Mouse (Mus musculus): ENCODE measurements around the gene Ddr1.

The Ddr1 gene

DNA sequence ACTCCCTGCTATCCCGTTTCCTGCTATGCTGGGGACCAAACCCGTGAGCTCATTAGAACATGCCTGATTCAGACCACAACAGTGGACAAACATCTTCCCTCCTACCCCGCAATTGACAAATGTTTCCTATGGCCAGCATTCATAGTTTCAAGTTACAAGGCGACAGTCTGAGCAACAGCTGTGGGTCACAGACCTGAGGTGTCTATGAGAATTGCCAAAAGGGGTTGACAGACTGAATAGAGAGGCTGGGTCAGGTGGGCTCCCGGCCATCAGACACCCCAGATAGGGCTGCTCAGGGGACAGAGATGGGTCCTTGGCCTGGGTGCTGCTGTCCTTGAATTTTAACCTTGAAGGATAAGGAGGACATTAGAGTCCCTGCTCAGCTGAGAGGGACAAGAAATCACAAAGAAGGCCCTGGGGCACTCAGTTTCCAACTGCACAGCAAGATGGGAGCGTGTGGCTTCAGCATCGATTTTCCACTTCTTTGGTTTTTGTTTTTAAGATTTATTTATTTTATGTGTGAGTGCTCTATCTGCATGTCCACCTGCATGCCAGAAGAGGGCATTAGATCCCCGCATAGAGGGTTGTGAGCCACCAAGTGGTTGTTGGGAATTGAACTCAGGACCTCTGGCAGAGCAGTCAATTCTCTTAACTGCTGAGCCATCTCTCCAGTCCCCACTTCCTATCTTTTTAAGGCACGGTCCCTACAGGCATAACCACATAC is 15.4 kb upstream of the Ddr1 start:
- no peak for DNase-seq

DNA sequence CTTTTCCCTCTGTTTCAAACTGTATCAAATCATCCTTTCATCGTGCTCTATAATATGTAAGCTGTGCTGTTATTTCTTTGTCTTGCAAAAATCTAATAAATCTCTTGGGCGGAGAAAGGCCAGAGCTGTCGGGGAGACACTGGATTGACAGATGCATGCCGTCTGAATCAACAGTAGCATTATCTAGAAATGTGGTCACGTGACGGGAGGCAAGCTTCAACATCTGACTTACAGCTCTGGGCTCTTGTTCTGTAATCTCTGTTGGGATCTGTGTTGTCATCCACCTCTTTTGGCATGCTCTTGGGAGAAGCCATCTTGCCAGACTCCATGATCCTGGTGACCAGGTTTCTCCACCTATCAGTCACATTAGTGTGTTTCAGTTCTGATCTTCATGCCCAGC is 12.7 kb upstream of the Ddr1 start:
- DNase-seq: no peak

DNA sequence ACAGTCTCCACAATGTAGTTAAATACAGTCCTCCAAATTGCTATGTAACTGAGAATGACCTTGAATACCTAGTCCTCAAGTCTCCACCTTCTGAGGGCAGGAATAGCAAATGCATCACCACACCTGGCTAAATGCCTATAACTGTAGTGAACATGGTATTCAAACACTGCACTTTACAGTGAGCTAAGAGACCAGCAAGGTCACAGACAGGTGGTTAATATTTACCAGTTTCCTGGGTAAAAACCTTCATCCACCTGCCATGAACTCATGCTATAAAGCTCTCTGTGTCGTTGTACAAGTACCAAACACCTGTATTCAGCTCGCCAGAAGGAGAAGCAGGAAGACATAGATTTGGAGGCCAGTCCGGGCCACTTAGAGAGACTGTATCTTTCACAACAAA is 11.7 kb upstream of the Ddr1 start:
- DNase-seq: no peak

DNA sequence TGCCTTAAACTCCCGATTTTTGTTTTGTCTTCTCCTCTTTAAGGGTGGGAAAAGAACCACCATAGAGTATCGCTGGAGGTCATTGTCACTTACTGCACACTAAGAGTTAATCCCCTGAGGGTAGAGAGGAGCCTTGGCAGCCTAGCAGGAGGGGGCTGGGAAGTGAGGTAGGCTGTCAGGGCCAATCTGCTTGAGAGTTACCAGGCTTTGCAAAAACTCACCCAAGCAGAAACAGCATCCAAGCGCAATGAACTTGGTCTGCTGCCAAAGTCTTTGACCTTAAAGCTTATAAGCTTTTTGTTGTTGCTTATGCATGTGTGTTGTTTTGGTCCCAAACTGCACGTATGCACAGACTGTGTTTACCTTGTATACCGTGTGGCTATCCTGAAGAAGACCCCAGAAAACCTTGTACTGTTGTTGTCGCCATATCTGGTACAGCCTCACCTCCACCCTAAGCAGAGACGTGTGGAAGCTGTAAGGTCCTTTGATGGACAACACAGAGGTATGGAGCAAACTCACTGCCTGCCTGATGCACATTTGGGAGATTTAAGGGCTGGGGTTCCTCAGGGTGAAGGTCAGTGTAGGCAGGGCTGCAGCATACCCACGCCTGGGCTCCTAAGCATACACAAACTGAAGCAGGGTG is 6.4 kb upstream of the Ddr1 start:
- DNase-seq: peak; percentile 79

DNA sequence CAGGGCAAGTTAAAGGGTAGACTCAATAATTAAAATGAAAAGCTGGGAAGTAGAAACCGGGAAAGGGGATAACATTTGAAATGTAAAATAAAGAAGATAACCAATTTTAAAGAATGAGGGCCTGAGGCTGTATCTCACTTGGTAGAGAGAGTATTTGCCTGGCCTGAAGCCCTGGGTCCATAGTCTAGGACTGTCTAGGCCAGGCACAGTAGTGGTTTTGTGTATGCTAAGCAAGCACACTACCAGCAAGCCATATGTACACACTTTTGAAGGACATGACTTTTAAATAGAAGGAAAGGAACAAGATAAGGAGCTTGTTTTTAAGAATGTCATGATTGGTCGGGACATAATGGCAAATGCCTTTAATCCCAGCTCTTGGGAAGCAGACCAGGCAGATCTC is 4.2 kb upstream of the Ddr1 start:
- DNase-seq: no peak

DNA sequence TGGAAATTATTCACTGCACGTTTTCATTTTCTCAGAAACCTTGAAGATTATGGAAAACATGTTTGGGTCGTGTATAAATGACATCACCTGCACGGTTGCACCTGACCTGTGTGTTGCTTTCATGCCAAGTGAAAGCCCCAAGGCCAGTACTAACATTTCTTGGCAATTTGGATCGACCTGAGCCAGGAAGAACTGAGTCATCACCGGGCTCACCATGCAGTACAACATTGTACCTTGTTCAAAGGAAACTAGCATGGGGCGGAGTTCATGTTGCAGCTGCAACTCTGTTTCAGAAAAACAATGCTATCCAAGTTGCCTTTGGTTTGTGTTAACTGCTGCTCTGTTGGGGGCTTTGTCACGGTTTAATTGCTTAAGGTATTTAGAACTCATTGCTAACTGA is 3.5 kb upstream of the Ddr1 start:
- peak; percentile 48 for DNase-seq

DNA sequence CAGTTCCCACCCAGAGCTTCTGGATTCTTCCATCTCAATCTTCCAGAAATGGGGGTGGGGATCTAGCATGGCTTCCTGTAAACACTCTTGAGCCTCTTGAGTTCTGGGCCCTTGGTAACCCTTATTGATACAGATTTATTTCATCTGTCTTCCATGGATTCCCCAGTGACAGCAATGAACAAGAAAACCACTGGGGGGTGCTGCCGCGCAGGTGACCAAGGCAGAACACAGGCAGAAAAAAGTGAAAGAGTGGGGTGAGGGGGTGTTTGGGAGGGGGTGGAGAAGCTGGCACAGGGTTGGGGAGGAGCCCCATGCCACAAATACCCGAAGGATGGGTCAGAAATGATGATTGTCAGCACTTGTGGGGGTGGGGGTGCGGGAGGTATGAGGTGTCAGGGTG is 1.4 kb upstream of the Ddr1 start:
- DNase-seq: peak; percentile 78

DNA sequence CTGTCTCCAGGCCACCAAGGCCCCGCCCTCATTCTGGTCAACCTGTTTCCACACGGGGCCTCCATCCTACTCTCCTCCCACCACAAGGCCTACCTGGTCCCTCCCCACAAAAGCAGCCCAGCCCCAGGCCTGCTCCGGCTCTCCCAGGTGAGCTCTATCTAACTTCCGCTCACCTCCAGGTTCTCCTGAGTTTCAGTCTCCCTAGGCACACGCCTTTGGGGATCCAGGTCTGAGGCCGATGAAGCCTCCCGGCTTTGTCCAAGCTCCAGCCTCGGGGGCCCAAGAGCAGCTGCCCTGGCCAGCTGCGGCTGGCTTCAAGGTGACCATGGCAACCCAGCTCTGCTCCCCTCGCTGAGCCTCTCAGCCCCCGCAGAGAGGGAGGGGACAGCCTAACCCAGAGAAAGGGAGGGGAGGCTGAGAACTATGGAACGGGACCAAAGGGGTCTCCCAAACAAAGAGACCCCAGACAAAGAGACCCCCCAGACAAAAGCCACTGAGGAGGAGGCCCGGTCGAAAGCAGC is 610 bp downstream of the Ddr1 start:
- DNase-seq: peak; percentile 66

DNA sequence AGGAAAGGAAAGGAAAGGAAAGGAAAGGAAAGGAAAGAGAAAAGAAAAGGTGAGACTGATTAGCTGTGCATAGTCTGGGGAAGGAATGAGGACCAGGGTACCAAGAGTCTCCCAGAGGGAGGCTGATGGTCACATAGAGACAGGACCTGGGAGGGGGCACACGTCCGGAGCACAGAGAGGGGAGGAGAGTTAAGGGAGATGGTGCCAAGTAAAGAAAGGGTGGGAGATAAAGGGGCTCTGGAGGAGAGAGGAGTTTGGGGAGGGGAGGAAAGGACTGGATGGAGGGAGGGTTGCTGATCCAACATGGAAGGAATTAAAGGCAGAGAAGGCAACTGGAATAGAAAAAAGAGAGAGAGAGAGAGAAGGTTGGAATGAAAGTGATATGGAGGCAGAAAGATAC is 1.4 kb downstream of the Ddr1 start:
- no peak for DNase-seq

DNA sequence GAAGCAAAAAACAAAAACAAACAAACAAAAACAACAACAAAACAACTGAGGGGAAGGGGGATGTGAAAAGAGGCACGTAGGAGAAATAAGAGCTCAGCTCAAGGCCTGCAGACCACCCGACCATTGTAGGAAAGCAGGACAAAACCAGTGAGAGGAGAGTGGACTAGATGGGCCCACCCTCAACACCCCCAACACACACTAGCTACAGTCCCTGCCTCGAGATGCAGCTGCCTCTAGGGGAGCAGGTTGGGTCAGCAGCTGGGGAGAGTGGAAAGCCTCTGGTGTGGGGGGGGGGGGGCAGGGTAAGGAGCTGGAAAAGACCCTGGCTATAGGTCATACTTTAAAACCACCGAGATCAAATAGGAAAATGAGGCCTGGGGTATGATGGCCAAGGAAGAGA is 1.8 kb downstream of the Ddr1 start:
- DNase-seq: no peak

DNA sequence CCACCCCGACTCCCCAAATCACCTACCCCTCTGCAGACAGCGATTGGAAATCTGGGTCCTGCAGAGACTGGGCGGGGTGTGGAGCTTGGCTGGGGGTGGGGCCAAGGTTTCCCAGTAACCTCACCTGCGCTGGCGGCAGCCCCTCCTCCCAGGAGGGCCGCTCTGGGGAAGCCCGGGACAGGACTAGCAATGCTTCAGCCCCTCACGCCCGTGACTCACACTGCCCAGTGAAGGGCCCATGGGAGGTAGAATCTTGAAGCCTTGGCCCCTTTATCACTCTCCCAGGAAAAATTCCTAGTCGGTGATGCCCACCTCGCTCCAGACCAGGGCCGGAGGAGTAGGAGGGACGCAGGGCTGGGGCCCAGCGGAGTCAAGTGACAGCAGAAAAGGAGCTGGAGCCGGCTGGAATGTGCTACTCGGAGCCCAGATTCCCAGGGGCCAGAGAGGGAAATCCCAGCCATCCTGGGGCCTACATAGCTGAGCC is 2.4 kb downstream of the Ddr1 start:
- DNase-seq: peak; percentile 86

DNA sequence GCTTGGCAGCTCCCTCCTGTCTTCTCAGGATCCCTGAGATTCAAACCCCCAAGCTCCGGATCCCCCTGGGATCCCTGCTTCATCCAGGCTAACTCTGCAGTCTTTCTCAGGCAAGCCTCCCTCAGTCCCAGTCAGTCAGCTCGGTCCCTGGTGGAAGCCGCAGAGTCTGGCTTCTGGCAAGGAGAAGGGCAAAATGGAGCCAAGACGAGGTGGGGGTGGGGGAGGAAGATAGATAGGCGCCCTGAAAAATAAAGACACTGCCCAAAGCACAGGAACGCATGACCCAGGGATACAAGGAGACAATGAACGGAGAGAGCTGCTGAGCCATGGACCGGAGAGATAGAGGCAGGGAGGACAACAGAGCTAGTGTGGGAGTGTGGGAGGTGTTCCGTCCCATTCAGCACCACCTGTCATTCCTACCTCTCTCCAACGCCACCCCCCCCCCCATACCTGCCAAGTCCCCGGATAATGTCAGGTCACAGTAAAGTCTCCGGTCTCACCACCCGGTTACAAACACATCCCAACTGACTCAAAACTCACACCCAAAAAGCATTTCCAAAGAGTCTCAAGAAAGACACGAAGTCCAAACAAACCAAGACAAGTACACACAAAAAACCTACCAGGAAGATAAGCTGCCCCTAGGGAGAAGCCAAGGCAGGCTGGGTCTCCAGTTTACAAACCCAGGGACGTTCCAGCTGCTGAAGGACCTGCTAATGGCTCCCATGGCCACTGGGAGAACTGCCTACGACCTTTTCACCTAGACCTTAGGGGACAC is 3.0 kb downstream of the Ddr1 start:
- peak; percentile 53 for DNase-seq

DNA sequence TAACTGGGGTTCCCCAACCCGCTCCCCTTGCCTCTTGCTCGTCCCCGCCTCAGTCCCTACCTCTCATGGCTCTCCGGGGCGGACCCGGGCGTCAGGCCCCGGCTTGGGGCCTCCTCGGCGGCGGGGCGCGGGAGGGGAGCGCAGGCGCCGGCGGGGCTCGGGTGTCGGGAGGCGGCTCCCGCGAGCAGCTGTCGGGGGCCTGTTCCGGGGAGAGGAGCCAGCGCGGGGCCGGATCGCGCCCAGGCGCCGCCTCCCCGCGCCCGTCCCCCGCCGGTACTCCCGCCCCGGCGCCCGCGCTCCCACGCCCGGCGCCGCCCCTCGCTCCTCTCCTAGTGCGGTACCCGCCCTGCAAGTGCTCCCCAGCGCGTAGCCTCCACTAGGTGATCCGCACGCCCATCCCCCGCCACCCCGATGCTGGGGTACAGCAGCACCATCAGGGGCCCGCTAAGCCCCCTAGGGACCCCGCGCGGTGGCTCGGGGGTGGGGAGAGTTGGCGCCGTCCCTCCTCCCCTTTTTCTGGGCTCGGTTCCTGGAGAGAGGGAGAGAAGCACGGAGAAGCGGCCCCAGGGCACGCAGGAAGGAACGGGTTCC is 4.0 kb downstream of the Ddr1 start:
- peak; percentile 90 for DNase-seq

DNA sequence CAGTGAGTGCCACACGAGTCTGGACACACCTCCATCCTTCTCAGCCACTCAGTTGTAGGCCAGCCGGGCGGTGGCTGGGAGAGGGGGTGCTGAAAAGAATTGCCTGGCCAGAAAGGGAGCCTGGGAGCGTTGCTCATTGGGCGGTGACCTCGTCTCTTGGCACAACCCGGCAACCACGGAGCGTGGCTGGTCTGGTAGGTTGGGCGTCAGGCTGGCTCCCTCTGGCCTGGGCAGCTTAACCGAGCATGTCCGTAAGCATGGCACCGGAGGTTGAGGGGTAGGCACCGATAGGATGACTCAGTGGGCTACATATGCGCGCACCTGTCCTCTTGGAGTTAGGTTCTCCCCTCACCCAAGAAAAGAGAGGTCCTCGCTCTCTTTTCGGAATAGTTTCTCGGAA is 4.5 kb downstream of the Ddr1 start:
- peak; percentile 85 for DNase-seq

DNA sequence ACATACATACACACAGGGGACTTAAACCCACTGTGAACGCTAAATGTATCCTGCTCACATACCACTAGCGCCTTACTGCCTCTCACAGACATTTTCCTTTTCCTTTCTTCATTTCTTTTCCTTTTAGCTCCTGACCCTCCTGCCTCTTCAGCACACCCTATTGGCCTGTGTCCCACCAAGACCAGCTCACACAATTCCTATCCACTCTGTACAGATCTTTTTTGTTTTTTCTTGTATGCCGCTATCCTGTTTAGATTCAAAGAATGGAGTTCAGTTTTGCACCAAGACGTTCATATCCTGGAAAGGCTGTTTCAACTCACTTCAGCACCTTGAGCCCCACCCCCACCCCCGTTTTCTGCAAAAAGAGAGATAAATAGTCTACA is 5.9 kb downstream of the Ddr1 start:
- DNase-seq: no peak

DNA sequence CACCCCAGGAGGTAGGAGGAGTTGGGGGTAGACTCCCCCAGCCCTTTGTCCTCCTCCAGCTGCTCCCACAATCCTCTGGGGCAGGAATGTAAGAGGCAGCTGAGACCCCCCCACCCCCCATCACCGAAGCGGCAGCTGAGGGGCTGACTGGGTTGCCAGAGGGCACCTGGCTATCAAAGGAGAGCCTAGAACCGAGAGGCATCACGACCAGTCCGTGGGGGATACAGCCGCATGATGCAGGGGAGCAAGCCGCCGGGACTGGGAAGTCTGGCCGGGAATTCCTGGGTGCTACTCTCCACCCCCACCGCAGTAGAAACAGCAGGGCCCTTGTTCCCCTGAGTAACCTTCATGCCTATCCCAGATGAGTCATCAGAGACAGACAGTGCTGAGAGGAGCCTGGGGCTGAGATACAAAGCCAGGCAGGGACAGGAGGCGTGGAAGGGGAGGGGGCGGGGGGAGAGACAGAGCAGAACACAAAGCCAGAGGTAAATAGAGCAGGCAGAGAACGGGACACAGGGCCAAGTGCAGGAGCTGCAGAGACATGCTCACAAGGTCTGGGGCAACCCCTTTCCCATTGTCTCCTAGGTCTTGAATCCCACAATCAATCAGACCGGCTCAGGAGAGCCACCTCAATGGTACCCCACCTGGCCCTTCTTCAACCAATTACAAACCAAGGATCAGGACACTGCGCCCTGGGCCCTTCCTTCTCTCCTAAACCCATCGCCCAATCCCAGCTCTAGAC is 6.5 kb downstream of the Ddr1 start:
- DNase-seq: peak; percentile 56

DNA sequence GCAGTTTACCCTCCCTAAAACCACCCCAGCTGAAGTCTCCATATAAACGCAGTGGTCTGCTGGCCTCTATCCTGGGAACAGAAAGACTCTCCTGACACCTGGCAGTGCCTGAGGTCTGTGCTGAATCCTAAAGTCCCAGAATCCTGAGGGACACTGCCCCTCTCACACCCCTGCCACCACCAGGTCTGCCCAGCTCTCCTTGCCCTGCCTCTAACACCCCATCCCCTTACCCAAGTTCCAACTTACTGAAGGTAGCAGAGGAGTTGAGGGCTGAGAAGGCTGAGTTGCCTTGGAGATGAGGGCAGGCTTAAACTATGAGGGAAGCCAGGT is 7.0 kb downstream of the Ddr1 start:
- no peak for DNase-seq

DNA sequence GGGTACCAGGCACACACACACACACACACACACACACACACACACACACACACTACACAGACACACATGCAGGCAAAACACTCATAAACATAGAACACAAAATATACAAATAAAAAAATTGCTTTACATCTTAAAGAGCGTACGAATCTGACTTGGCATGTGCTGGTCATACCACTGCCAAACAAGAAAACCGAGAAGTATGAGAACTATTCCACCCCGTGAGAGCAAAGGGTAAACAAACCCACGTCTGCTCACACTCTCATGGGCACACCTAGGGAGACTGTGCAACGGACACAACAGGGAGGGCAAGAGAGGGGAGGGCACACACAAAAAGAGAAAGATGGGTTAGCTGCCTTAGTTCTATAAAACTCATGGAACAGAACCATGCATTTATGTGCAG is 7.7 kb downstream of the Ddr1 start:
- no peak for DNase-seq

DNA sequence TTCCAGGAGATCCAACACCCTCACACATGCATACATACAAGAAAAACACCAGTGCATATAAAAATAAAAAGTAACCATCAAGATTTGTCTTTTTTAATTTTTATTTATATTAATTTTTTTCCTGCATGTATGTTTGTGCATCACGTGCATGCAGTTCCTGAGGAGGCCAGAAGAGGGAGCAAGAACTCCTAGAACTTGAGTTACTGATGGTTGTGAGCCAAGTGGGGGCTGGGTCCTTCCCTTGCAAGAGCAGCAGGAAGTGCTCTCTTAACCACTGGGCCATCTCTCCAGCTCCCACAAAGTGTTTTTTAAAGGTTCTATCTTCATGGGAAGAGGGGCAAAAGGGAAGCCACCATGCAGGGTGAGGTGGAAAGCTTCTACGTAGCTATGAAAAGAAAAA is 9.1 kb downstream of the Ddr1 start:
- DNase-seq: peak; percentile 78

DNA sequence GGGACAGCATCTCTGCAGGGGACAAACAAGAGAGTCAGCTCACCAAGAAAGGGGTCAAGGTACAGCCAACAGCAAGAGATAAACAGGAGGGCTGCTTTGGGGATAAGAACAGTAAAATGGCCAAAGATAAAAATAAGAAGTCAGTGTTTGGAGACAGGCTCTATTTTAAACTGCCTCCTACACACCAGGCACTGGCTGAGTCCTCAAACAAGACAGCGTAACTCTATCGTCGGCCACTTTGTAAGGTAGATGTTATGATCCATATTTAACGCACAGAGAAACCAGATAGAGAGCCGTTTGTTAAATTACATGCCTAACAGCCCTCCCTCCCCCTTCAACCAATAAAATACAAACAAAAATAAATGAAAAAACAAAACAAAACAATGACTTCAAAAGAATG is 10.5 kb downstream of the Ddr1 start:
- no peak for DNase-seq

DNA sequence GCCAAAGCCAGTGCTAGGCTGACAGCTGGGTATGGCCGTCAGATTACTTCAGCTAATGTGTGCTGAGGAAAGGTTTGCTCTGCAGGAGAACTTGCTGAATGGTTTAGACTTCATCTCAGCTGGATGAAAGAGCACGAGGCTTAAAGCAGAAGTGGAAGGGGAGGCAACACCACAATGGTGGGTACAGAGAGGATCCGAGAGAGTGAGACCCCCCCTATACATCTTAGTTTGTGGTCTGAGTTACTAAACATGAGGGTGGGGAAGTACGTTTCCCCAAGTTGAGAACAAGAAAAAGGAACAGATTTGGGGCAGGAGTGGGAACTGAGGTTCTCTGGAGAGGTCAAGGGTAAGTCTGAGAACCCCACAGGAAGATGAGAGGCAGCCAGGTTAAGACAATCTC is 12.1 kb downstream of the Ddr1 start:
- no peak for DNase-seq

DNA sequence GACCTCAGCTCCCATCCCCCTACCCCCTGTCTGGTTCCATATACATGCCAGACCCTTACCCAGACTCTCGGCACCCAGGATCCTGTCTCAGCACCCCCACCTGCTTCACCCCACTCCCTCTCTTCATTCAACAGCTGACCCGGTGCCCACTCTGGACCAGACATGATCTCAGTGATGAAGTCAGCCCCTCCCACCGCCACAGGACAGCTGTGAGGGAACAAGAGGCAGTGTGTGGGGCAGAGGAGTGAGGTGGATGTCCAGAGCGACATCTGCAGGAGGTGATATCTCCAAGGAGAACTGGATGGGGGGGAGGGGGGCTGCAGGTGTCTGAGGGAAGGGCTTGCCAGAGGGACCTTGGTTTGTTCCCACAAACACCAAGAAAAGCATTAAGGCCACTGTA is 12.6 kb downstream of the Ddr1 start:
- DNase-seq: no peak

Data from kidney, postnatal 10 days (tissue).